Mouse (Mus musculus) cerebellum, postnatal 14 days (tissue): Measurements from ENCODE around the gene 1700015G11Rik.

Source experiments
- DNase-seq, 2 experiments: peaks; one replicate each; pipeline ENCODE4 v3.0.0; 2021; ENCODE audit warnings: mixed read lengths in 2 of 2

1700015G11Rik gene

GRCm38 (mm10) chr7:51964681-51965080 lies 50.8 kb downstream of the 1700015G11Rik start:
- DNase-seq = no peak

- no peak for DNase-seq
These were observed 53.1 kb downstream of the 1700015G11Rik start for GRCm38 (mm10) chr7:51962219-51962952.
